Mouse (Mus musculus) layer of hippocampus, adult 2 months (tissue): Measurements from ENCODE around the gene Lhfp. TPM values are rescaled to one million over a fixed set of nuclear protein-coding genes. Genes with fewer than 3 reads are reported as not detected.
A peak's percentile ranks its signal among the peaks of the same experiment; 100 is the strongest.
"Not testable (repeated sequence)": the region's sequence is repeated elsewhere in the genome, so short reads cannot be mapped to it uniquely, and the experiment has no call there.

Source experiments
- DNase-seq, 2 experiments: peaks; one replicate each; pipeline ENCODE4 v3.0.0; 2022; ENCODE audit warnings: low spot score in 2 of 2
- H3K27ac ChIP-seq: fragments of 200-600 bp; 2 replicates; pipeline ENCODE4 v1.8.1; 2022
- H3K4me3 ChIP-seq: fragments of 200-600 bp; 2 replicates; pipeline ENCODE4 v1.8.1; 2022; ENCODE audit warnings: mild to moderate bottlenecking
- CTCF ChIP-seq: fragments of 200-600 bp; conservative IDR thresholded peaks from 2 replicates; pipeline ENCODE4 v1.8.1; 2022; ENCODE audit warnings: antibody characterized with exemption, mild to moderate bottlenecking, moderate library complexity
- total RNA-seq, 2 experiments: library from RNA; stranded (reverse); gene quantifications; 2 replicates each; pipeline ENCODE4 v1.2.3; 2021

The Lhfp gene
- total RNA-seq, 2 experiments from 2014 or later, result 19.1 to 20.4 TPM

DNA sequence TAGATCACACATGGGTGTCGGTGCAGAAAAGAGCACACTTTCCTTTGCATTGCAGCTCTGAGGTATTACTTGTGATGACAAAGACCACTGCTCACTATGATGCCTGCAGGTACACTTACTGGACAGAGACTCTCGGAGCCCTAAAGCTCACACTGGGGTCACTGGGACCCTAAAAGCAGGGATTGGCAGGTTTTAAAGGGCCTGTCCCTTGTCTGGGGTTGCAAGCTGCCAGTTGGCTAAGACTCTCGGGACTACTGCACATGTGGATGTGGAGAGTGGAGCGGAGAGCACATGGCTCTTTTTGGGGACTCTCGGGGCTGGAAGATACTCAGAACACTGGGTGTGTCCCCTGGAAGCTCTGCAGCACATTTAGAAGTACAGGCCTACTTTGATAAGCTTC lies 182.8 kb downstream of the Lhfp start:
- no peak overlapping the region for H3K4me3 ChIP-seq
- no peak overlapping the region for H3K27ac ChIP-seq
- no peak for TF ChIP-seq CTCF
- no peak for DNase-seq

DNA sequence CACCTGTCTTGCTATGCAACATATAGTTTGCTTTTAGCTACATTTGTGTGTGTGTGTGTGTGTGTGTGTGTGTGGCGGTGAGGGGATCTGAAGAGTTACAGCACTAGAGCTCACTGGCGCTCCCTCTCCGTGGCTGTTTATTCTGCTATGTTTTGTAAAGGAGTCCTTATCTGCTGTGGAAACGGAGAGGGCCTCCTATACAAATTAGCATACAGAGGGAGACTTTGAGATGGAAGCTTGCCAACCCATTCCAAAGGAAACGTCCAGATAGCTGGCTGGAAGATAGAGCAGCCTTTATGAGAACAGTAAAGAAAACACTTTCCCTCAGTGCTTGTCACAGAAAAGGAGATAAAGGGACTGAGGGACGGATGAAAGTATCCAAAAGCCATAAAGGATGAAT lies 184.4 kb downstream of the Lhfp start:
- no peak for DNase-seq
- no peak overlapping the region for H3K4me3 ChIP-seq
- no peak overlapping the region for H3K27ac ChIP-seq
- TF ChIP-seq CTCF, result no peak

DNA sequence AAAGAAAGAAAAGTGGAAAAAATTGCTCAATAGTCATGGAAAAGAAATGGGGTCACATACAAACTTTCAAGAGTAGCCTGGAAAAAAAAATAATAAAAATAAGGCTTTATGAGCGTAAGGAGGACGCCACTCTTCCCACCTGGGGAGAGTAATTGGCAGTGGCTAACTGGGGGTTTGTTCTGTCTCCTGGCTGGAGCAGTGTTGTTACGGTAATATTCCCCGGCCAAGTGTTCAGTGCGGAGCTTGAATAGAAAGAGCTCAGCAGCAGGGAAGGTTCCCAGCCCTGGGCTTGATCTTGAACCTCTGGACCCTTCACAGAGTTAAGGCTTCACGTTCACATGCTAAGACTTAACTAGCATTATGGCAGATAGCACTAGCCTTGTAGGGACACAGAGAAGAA lies 184.9 kb downstream of the Lhfp start:
- no peak for TF ChIP-seq CTCF
- no peak for DNase-seq
- Histone ChIP-seq H3K27ac (no peak overlapping the region), H3K4me3 (no peak overlapping the region)

DNA sequence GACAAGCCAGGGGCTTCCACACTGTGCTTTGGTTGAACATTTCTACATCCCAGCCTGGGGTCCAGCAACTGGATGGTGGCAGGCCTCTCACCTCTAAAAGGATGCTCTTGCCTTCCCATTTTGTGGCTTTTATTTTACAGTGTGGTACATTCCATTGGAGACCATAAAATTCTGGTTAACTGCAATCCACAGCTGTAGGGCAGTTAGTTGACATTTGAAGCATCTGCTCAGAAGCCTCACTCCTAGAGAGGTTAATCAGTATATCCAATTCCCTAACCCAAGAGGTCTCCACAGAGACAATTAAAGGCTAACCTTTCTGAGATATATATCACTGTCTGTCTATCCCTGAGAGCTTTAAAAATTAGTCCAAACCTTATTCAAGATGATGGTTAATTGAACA lies 186.5 kb downstream of the Lhfp start:
- no peak for DNase-seq
- Histone ChIP-seq H3K27ac (no peak overlapping the region), H3K4me3 (no peak overlapping the region)
- TF ChIP-seq CTCF, result no peak

DNA sequence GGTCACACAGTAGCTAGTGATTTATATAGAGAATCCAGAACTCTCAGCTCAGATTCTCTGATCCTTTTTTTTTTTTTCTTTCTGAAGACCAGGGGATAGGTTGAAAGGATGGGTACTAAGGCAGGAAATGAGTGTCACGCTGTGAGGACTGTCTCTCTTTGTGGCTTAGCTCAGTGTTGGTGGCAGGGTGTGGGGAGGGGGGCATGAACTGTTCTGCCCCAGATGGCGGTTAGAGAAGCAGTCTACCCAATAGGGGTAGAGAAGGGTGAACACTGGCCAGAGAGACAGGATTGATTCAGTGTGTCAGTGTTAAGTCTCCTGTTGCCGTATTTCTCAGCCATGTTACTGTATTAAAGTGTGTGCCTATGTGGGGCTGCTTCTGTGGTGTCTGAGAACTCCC lies 189.2 kb downstream of the Lhfp start:
- no peak for TF ChIP-seq CTCF
- DNase-seq, result no peak
- H3K27ac ChIP-seq, result no peak overlapping the region
- no peak overlapping the region for H3K4me3 ChIP-seq

DNA sequence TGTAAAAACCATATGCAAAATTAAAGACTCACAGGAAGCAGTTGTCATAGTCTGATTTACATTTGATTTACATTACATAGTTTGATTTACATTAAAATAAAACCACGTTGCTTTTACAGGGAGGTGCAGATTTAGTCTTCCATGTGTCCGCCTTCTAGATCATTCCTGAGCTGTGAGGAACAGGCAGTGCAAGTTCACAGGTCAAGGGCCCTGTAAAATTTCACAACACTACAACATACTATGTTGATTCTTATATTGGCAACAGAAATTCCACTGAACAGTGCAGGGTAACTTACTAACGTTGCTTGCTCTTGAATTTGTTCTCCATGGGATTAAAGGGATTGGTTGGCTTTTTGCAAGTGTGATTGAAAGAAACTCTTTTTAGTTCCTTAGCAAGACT lies 189.8 kb downstream of the Lhfp start:
- no peak overlapping the region for H3K27ac ChIP-seq
- no peak for DNase-seq
- H3K4me3 ChIP-seq, result no peak overlapping the region
- TF ChIP-seq CTCF, result no peak

DNA sequence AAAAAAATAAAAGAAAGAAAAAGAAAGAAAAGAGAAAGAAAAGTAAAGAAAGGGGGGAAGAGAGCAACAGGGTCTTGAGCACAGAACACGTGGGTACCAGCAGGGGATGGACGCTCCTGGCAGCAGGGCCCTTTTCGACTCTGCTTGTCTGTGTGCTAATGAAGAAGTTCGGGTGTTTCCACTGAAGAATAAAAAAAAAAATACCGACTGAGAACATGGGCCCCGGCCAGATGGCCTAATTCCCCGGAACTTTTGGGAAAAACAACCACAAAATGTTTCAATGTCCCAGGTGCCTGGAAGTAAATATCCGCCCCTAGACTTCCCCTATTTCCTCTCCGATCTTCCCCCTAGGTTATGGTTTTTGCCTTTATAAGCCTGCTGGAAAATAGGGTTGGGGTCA lies 191.1 kb downstream of the Lhfp start:
- H3K27ac ChIP-seq, result peak overlapping the region; percentile 77
- H3K4me3 ChIP-seq, result not testable (repeated sequence)
- peak in 1 of 2 experiments; percentile 20 for DNase-seq

DNA sequence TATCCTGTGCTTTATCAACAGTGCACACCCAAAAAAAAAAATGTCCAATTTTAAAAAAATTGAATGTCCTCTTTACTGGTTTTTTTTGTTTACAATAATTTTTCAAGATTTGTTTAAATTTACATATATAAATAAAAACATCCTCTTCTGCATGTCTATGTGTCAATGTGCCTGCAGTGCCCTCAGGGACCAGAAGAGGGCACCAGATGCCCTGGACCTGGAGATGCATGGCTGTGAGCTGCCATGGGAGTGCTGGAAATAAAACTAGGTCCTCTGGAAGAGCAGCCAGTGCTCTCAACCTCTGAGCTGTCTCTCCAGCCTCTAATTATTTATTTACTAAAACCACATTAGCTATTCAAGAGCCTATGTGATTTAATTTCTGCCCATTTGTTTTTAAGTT lies 193.4 kb downstream of the Lhfp start:
- no peak overlapping the region for H3K27ac ChIP-seq
- H3K4me3 ChIP-seq, result no peak overlapping the region
- TF ChIP-seq CTCF, result peak; percentile 66
- no peak for DNase-seq

DNA sequence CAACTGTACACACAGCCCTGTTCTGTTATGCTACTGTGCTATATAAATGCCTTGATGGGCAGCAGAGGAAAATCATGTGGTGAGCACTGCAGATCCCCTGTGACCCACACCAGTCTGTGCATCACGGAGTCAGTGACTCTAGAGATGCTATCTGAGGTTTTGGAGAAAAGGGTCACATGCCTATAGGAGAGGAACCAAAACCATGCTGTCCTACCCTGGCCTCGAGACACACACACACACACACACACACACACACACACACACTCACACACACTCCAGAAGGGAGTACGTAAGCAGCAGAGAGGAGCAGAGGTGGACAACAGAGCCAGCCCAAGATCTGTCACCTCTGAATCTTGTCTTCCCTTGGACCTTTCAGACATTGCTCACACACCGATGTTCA lies 195.1 kb downstream of the Lhfp start:
- Histone ChIP-seq H3K27ac (no peak overlapping the region), H3K4me3 (no peak overlapping the region)
- no peak for DNase-seq
- TF ChIP-seq CTCF, result no peak

DNA sequence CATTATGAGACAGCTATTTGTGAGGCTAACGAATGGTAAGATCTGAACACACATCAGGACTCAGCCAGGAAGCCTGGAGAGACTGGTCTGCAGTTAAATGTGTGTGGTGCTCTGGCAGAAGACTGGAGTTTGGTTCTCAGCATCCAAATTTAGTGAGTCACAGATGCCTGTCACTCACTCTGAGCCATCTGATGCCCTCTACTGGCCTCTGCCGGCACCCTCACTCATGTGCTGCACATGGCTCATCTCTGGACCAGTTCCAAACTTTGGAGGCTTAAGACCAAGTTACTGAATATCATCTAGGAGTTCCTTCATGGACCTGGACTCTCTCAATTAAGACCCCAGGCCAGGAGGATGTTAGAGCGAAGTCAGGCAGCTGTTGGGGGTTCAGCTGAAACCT lies 198.8 kb downstream of the Lhfp start:
- H3K4me3 ChIP-seq, result no peak overlapping the region
- TF ChIP-seq CTCF, result peak; percentile 28
- H3K27ac ChIP-seq, result no peak overlapping the region
- no peak for DNase-seq

DNA sequence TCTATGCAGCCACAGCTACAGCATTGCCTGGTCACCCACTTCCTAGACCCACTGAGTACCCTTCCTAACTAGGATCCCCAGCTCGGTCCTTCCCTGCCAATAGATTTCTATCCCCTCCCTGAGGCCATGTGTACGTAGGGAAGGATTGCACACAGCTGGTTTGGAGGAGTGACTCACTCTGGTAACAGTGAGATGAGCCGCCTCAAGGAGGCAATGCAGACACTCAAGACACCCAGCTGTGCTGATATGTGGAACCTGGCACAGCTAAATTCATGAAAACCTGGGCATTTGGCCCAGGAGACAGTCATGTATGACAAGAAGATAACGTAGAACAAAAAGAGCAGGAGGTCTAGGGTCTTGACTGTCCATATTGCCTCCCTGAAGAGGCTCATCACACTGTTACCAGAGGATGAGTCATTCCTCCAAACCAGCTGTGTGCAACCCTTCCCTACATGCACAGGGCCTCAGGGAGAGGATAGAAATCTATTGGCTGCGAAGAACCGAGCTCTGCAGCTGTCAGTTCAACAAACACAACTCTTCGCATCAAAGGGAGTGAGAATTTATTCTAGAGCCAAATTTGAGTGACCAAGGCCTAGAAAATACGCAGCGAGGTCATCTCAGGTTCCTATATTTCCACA lies 204.4 kb downstream of the Lhfp start:
- no peak overlapping the region for H3K27ac ChIP-seq
- TF ChIP-seq CTCF, result no peak
- no peak for DNase-seq
- no peak overlapping the region for H3K4me3 ChIP-seq

DNA sequence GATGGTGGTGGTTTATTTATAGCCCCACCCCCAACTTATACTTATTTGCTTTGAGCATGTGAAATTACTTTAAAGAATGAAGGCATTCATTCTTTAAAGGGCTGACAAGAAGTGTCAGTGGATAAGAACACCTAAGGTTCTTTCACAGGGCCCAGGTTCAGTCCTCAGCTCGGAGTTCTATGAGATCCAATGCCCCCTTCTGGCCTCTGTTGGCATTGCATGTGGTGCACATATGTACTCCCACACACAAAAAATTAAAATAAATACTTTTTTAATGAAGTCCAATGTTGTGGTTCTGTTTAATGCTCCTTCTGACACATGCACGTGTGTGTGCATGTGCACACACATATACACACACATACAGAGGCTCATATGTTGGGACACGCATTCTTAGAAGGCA lies 205.8 kb downstream of the Lhfp start:
- TF ChIP-seq CTCF, result peak; percentile 82
- Histone ChIP-seq H3K4me3 (no peak overlapping the region), H3K27ac (no peak overlapping the region)
- DNase-seq, result peak in 1 of 2 experiments; percentile 62

DNA sequence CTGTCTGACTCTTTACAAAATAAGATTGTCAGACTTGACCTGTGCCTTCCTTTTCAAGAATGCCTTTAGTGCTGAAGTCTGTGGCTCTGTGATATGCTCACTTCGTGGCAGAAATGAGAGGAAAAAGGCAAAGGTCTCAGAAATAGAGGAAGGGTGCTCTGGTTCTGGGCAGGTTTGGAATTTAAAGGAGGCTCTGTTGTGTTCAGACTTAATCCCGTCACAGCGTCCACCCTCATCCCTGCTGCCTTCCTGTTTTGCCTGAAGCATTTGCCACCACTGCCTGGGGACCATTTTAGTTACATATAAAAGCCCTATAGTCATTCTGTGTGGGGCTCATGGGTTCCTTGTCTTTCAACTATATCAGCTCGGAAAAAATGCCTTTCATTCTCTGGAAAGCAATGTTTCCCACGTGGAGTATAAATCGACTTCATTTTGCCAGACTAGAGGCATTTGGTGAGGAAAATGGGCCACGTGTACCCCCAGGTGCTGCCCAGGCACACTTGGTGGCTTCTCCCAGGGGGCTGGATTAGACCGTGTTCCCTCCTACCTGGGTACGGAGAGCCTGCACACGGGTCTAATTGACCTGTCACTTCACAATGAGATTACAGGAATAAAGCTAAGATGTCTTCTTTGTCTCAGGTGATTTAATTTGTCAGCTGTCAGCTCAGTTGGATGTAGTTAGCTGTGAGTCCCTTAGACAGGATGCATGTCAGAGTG lies 207.0 kb downstream of the Lhfp start:
- DNase-seq, result no peak
- TF ChIP-seq CTCF, result no peak
- no peak overlapping the region for H3K4me3 ChIP-seq
- no peak overlapping the region for H3K27ac ChIP-seq

DNA sequence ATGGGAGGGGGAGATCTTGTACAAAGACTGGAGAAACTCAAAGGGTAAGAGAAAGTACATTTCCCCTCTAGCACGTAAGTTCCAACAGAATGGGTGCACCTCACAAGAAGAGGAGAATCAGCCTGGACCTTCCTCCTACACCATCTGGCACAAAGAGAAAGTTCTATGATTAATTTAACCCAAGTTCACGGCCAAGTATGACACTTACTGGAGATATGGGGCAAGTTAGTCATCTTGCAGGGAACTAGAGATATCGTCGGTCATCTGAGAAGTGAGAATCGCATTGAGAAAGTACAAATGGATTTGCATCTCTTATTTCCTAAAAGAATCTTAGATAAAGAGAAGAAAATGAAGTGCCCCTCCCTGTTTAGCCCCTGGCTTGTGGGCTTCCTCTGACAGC lies 211.2 kb downstream of the Lhfp start:
- Histone ChIP-seq H3K27ac (no peak overlapping the region), H3K4me3 (no peak overlapping the region)
- no peak for DNase-seq
- TF ChIP-seq CTCF, result no peak
